Mouse (Mus musculus): ENCODE data around the gene L3mbtl4. TPM values are rescaled to one million over a fixed set of nuclear protein-coding genes. Genes with fewer than 3 reads are reported as not detected.

L3mbtl4 gene
- not detected for polyA plus RNA-seq (2012; fragmentation: generic; extraction: Trizol)

GRCm38 (mm10) chr17:68273527-68273926, at the start of gene L3mbtl4:
L3mbtl4 (plus strand) TSS chr17:68273797.
- no peak for TF ChIP-seq MYOD1 (IDR thresholded peaks at IDR 0.05; ENCODE audit: control insufficient read depth in 1 of 3, insufficient read length in 2 of 3, low read depth in 2 of 3)
- no peak for TF ChIP-seq TCF12 (IDR thresholded peaks at IDR 0.05; ENCODE audit: insufficient read depth, poor library complexity, severe bottlenecking)
- TF ChIP-seq REST (IDR thresholded peaks at IDR 0.05; ENCODE audit: insufficient read depth, insufficient read length) = no peak
- TF ChIP-seq MYOG (IDR thresholded peaks at IDR 0.05; ENCODE audit: control insufficient read depth in 1 of 3, insufficient read depth in 1 of 3, insufficient read length in 2 of 3, low read depth in 2 of 3) = no peak
- no peak for TF ChIP-seq POLR2A (IDR thresholded peaks at IDR 0.05; ENCODE audit: insufficient read length, low read depth)
- no peak for TF ChIP-seq POLR2AphosphoS2 (IDR thresholded peaks at IDR 0.05; ENCODE audit: insufficient read length, low read depth)
- TF ChIP-seq TCF3 (IDR thresholded peaks at IDR 0.05; ENCODE audit: insufficient read length, low read depth) = no peak
- TF ChIP-seq E2F4 (IDR thresholded peaks at IDR 0.05; ENCODE audit: insufficient read depth) = no peak
- TF ChIP-seq USF1 (IDR thresholded peaks at IDR 0.05; ENCODE audit: low read depth) = no peak
- TF ChIP-seq MAX (IDR thresholded peaks at IDR 0.05; ENCODE audit: low read depth) = no peak
- no peak for TF ChIP-seq SRF (IDR thresholded peaks at IDR 0.05; ENCODE audit: control insufficient read depth, insufficient read length, low read depth)
- no peak within 1 kb of the TSS for H3ac ChIP-seq (ENCODE audit: control insufficient read depth, insufficient read length)
- no peak within 1 kb of the TSS for H3K4me3 ChIP-seq
- no peak within 1 kb of the TSS for H3K4me2 ChIP-seq (ENCODE audit: low read depth)
- H3K79me2 ChIP-seq (ENCODE audit: control insufficient read depth, insufficient read depth) = no peaks in the 10 kb centered on the region
- H3K27me3 ChIP-seq (ENCODE audit: control insufficient read depth, insufficient read depth, insufficient read length) = peaks cover 33% of the 10 kb centered on the region
- H3K36me3 ChIP-seq (ENCODE audit: control insufficient read depth, insufficient read depth) = no peaks in the 10 kb centered on the region

GRCm38 (mm10) chr17:68230484-68230883, 43.1 kb upstream of the L3mbtl4 start:
- Histone ChIP-seq H3K4me3 (no peak overlapping the region), H3K4me2 (ENCODE audit: low read depth) (no peak overlapping the region), H3K36me3 (ENCODE audit: control insufficient read depth, insufficient read depth) (no peaks in the 10 kb centered on the region), H3ac (ENCODE audit: control insufficient read depth, insufficient read length) (no peak overlapping the region), H3K27me3 (ENCODE audit: control insufficient read depth, insufficient read depth, insufficient read length) (peaks cover under 1% of the 10 kb centered on the region), H3K79me2 (ENCODE audit: control insufficient read depth, insufficient read depth) (no peaks in the 10 kb centered on the region)
- no peak for TF ChIP-seq POLR2A (IDR thresholded peaks at IDR 0.05; ENCODE audit: insufficient read length, low read depth)
- no peak for TF ChIP-seq POLR2AphosphoS2 (IDR thresholded peaks at IDR 0.05; ENCODE audit: insufficient read length, low read depth)
- TF ChIP-seq CEBPB (IDR thresholded peaks at IDR 0.05; ENCODE audit: insufficient read depth, poor library complexity, severe bottlenecking) = no peak
- no peak for TF ChIP-seq USF1 (IDR thresholded peaks at IDR 0.05; ENCODE audit: low read depth)
- no peak for TF ChIP-seq MAX (IDR thresholded peaks at IDR 0.05; ENCODE audit: low read depth)
- TF ChIP-seq MYOD1 (IDR thresholded peaks at IDR 0.05; ENCODE audit: control insufficient read depth in 1 of 3, insufficient read length in 2 of 3, low read depth in 2 of 3) = no peak
- TF ChIP-seq TCF3 (IDR thresholded peaks at IDR 0.05; ENCODE audit: insufficient read length, low read depth) = no peak
- no peak for TF ChIP-seq TCF12 (IDR thresholded peaks at IDR 0.05; ENCODE audit: insufficient read depth, poor library complexity, severe bottlenecking)
- no peak for TF ChIP-seq REST (IDR thresholded peaks at IDR 0.05; ENCODE audit: insufficient read depth, insufficient read length)
- TF ChIP-seq E2F4 (IDR thresholded peaks at IDR 0.05; ENCODE audit: insufficient read depth) = no peak
- TF ChIP-seq MYOG (IDR thresholded peaks at IDR 0.05; ENCODE audit: control insufficient read depth in 1 of 3, insufficient read depth in 1 of 3, insufficient read length in 2 of 3, low read depth in 2 of 3) = no peak
- no peak for TF ChIP-seq SRF (IDR thresholded peaks at IDR 0.05; ENCODE audit: control insufficient read depth, insufficient read length, low read depth)

GRCm38 (mm10) chr17:68235380-68235779, 38.2 kb upstream of the L3mbtl4 start:
- TF ChIP-seq MAX (IDR thresholded peaks at IDR 0.05; ENCODE audit: low read depth) = no peak
- no peak for TF ChIP-seq TCF3 (IDR thresholded peaks at IDR 0.05; ENCODE audit: insufficient read length, low read depth)
- TF ChIP-seq E2F4 (IDR thresholded peaks at IDR 0.05; ENCODE audit: insufficient read depth) = no peak
- TF ChIP-seq USF1 (IDR thresholded peaks at IDR 0.05; ENCODE audit: low read depth) = no peak
- no peak for TF ChIP-seq MYOG (IDR thresholded peaks at IDR 0.05; ENCODE audit: control insufficient read depth in 1 of 3, insufficient read depth in 1 of 3, insufficient read length in 2 of 3, low read depth in 2 of 3)
- TF ChIP-seq SRF (IDR thresholded peaks at IDR 0.05; ENCODE audit: control insufficient read depth, insufficient read length, low read depth) = no peak
- no peak for TF ChIP-seq POLR2AphosphoS2 (IDR thresholded peaks at IDR 0.05; ENCODE audit: insufficient read length, low read depth)
- no peak for TF ChIP-seq CEBPB (IDR thresholded peaks at IDR 0.05; ENCODE audit: insufficient read depth, poor library complexity, severe bottlenecking)
- Histone ChIP-seq H3K4me2 (ENCODE audit: low read depth) (no peak overlapping the region), H3ac (ENCODE audit: control insufficient read depth, insufficient read length) (no peak overlapping the region), H3K36me3 (ENCODE audit: control insufficient read depth, insufficient read depth) (no peaks in the 10 kb centered on the region), H3K4me3 (no peak overlapping the region), H3K27me3 (ENCODE audit: control insufficient read depth, insufficient read depth, insufficient read length) (peaks cover 10% of the 10 kb centered on the region), H3K79me2 (ENCODE audit: control insufficient read depth, insufficient read depth) (no peaks in the 10 kb centered on the region)

GRCm38 (mm10) chr17:68236992-68237391, 36.6 kb upstream of the L3mbtl4 start:
- Histone ChIP-seq H3K27me3 (ENCODE audit: control insufficient read depth, insufficient read depth, insufficient read length) (peaks cover 10% of the 10 kb centered on the region), H3K4me3 (no peak overlapping the region), H3K36me3 (ENCODE audit: control insufficient read depth, insufficient read depth) (no peaks in the 10 kb centered on the region), H3K79me2 (ENCODE audit: control insufficient read depth, insufficient read depth) (no peaks in the 10 kb centered on the region), H3ac (ENCODE audit: control insufficient read depth, insufficient read length) (no peak overlapping the region), H3K4me2 (ENCODE audit: low read depth) (no peak overlapping the region)
- TF ChIP-seq SRF (IDR thresholded peaks at IDR 0.05; ENCODE audit: control insufficient read depth, insufficient read length, low read depth) (no peak), MYOG (IDR thresholded peaks at IDR 0.05; ENCODE audit: control insufficient read depth in 1 of 3, insufficient read depth in 1 of 3, insufficient read length in 2 of 3, low read depth in 2 of 3) (no peak), E2F4 (IDR thresholded peaks at IDR 0.05; ENCODE audit: insufficient read depth) (no peak), MYOD1 (IDR thresholded peaks at IDR 0.05; ENCODE audit: control insufficient read depth in 1 of 3, insufficient read length in 2 of 3, low read depth in 2 of 3) (no peak), POLR2A (IDR thresholded peaks at IDR 0.05; ENCODE audit: insufficient read length, low read depth) (no peak), USF1 (IDR thresholded peaks at IDR 0.05; ENCODE audit: low read depth) (no peak), CEBPB (IDR thresholded peaks at IDR 0.05; ENCODE audit: insufficient read depth, poor library complexity, severe bottlenecking) (no peak)

- TF ChIP-seq TCF3 (IDR thresholded peaks at IDR 0.05; ENCODE audit: insufficient read length, low read depth) = no peak
- no peak for TF ChIP-seq POLR2A (IDR thresholded peaks at IDR 0.05; ENCODE audit: insufficient read length, low read depth)
- no peak for TF ChIP-seq POLR2AphosphoS2 (IDR thresholded peaks at IDR 0.05; ENCODE audit: insufficient read length, low read depth)
- TF ChIP-seq SRF (IDR thresholded peaks at IDR 0.05; ENCODE audit: control insufficient read depth, insufficient read length, low read depth) = no peak
- no peak for TF ChIP-seq TCF12 (IDR thresholded peaks at IDR 0.05; ENCODE audit: insufficient read depth, poor library complexity, severe bottlenecking)
- TF ChIP-seq USF1 (IDR thresholded peaks at IDR 0.05; ENCODE audit: low read depth) = no peak
- TF ChIP-seq E2F4 (IDR thresholded peaks at IDR 0.05; ENCODE audit: insufficient read depth) = no peak
- Histone ChIP-seq H3K79me2 (ENCODE audit: control insufficient read depth, insufficient read depth) (no peaks in the 10 kb centered on the region), H3ac (ENCODE audit: control insufficient read depth, insufficient read length) (no peak overlapping the region), H3K36me3 (ENCODE audit: control insufficient read depth, insufficient read depth) (no peaks in the 10 kb centered on the region), H3K27me3 (ENCODE audit: control insufficient read depth, insufficient read depth, insufficient read length) (peaks cover 10% of the 10 kb centered on the region), H3K4me3 (no peak overlapping the region), H3K4me2 (ENCODE audit: low read depth) (no peak overlapping the region)
These were observed 33.4 kb upstream of the L3mbtl4 start for GRCm38 (mm10) chr17:68240171-68240570.

Measured in myocyte (in vitro differentiated cells).